Mouse (Mus musculus): ENCODE results near the gene Zfp36l1. TPM values are rescaled to one million over a fixed set of nuclear protein-coding genes. Genes with fewer than 3 reads are reported as not detected.

The Zfp36l1 gene
- polyA plus RNA-seq (2015; fragmentation: Illumina TruSeq; extraction: RNeasy Lipid Tissue Mini Kit (QIAGEN cat#74804); ENCODE audit: low read depth, low replicate concordance) = 16.2 TPM

DNA sequence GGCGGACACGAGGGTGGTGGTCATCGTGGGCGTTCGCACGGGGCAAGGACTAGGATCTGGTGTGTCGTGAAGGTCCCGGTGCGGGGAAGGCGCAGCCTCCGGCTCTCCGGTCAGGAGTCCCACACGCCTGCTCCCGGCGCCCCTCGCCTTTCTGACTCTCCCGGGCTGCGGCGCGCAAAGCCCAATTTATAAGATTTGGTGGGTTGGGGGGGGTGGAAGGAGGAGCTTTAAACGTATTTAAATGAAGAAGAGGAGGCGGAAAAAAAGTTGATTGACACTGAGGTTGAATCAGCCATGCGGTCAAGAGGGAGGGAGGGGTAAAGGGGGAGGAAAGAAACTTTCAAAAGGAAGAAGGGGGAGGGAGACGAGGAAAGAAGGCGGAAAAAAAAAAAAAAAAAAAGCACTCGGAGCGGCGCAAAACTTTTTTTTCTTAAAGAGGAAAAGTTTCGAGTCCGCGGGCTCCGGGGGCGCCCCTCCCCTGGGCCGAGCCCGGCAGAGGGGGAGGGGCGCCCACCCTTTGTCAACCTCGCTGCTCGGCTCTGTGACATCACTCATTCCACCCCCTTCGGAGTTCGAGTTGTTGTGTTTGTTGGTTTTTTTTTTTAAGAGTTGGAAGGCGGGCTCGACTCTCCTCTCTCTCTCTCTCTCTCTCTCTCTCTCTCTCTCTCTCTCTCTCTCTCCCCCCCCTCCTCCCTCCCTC is at the start of gene Zfp36l1:
Gene Zfp36l1 (minus strand): TSS at position 162 of the 700 bp plus-strand sequence.

Other genes starting within 250 kb of the Zfp36l1 start
- gene Actn1, start 147.4 kb upstream of the Zfp36l1 start, polyA plus RNA-seq (2015; fragmentation: Illumina TruSeq; extraction: RNeasy Lipid Tissue Mini Kit (QIAGEN cat#74804); ENCODE audit: low read depth, low replicate concordance) = 71.0 TPM